Mouse (Mus musculus) cortical plate, adult 2 months (tissue): ENCODE measurements around the gene Fam174a. TPM values are rescaled to one million over a fixed set of nuclear protein-coding genes. Genes with fewer than 3 reads are reported as not detected.

Source experiments
- H3K27ac ChIP-seq: fragments of 200-500 bp; 2 replicates; pipeline ENCODE4 v1.5.1; 2012; ENCODE audit warnings: low read length, control low read depth, inconsistent platforms; ENCODE audit not compliant: insufficient read depth
- H3K4me1 ChIP-seq: fragments of 200-500 bp; 2 replicates; pipeline ENCODE4 v1.6.1; 2011; ENCODE audit warnings: low read length; ENCODE audit not compliant: control insufficient read depth, insufficient read depth
- H3K4me3 ChIP-seq: fragments of 200-500 bp; 2 replicates; pipeline ENCODE4 v1.5.1; 2011; ENCODE audit warnings: mild to moderate bottlenecking, low read length, control low read depth; ENCODE audit not compliant: insufficient read depth
- CTCF ChIP-seq: fragments of 200-500 bp; IDR thresholded peaks from 2 replicates; pipeline ENCODE4 v1.5.1; 2011; ENCODE audit warnings: mild to moderate bottlenecking, control low read depth, low read length; ENCODE audit not compliant: insufficient read depth; ENCODE audit errors: extremely low read depth
- POLR2A ChIP-seq: fragments of 200-500 bp; IDR thresholded peaks from 2 replicates; pipeline ENCODE4 v1.6.1; 2011; ENCODE audit warnings: mild to moderate bottlenecking, low read length, control low read depth; ENCODE audit not compliant: insufficient read depth; ENCODE audit errors: extremely low read depth
- polyA plus RNA-seq: library from polyadenylated mRNA; depleted of rRNA; stranded (reverse); fragments of >200 nt; gene quantifications from 2 replicates; pipeline ENCODE4 v1.2.3, GENCODE M21; 2012; rRNA removed

Fam174a gene
- polyA plus RNA-seq: 44.9 and 47.6 TPM in 2 replicates

- Histone ChIP-seq H3K4me3 (peak within 1 kb of the TSS; percentile 62), H3K27ac (peak within 1 kb of the TSS; percentile 96), H3K4me1 (peaks cover 5% of the 10 kb centered on the region; the same call in 1 of the 2 replicates)
- TF ChIP-seq CTCF: no peak
- peak; percentile 84 for TF ChIP-seq POLR2A
These were observed at the start of gene Fam174a for GRCm38 (mm10) chr1:95313393-95314228. Fam174a (plus strand) TSS chr1:95313623.

DNA sequence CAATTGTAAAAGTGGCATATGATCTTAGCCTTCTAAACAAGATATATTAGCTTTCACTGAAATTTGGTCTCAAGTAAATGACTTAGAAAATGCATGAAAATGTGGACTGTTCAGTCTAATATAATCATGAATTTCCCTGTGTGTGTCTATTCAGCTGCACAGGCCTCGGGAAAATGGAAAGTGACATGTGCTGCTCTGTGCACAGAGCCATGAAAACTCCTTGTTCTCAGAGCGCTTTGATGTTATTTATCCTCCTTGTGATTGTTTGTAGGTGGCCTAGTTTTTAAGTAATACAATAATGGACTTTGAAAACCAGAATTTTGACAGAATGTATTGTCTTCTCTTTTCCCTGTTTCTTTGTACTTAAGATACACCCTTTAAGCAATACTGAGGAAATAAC is 49.6 kb upstream of the Fam174a start:
- no peak for TF ChIP-seq CTCF
- TF ChIP-seq POLR2A: no peak
- Histone ChIP-seq H3K4me3 (no peak overlapping the region), H3K27ac (no peak overlapping the region), H3K4me1 (no peaks in the 10 kb centered on the region; the same call in 1 of the 2 replicates)

GRCm38 (mm10) chr1:95267950-95268724 is 45.3 kb upstream of the Fam174a start:
- Histone ChIP-seq H3K27ac (peak overlapping the region; percentile 12; the same call in 1 of the 2 replicates), H3K4me3 (peak overlapping the region; percentile 12; the same call in 1 of the 2 replicates), H3K4me1 (no peaks in the 10 kb centered on the region; the same call in 1 of the 2 replicates)
- TF ChIP-seq POLR2A: no peak
- no peak for TF ChIP-seq CTCF

DNA sequence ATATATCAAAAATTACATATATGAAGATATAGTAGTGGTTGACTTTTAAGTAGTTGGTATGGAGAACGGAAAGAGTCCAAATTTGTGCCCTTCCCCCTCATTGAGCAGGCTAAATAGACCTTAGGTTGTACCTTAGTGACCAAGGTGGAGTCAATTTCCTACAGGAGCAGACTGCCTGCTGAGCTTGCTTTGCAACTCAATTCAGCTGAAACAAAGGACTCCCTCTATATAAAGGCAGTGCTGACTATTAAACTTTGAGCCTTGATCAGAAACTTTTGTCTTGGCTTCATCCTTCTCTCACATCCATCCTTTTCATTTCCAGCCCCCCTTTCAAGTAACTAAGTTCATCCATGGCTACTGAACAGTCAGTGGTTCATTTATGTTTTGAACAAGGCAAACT is 40.1 kb upstream of the Fam174a start:
- no peak overlapping the region for H3K27ac ChIP-seq
- no peak overlapping the region for H3K4me3 ChIP-seq
- H3K4me1 ChIP-seq: no peaks in the 10 kb centered on the region
- TF ChIP-seq POLR2A (no peak), CTCF (no peak)

GRCm38 (mm10) chr1:95308324-95308723 is 5.1 kb upstream of the Fam174a start:
- H3K4me3 ChIP-seq: no peak overlapping the region
- no peaks in the 10 kb centered on the region for H3K4me1 ChIP-seq
- TF ChIP-seq POLR2A (no peak), CTCF (no peak)
- H3K27ac ChIP-seq: no peak overlapping the region

- TF ChIP-seq POLR2A (no peak), CTCF (no peak)
These were observed 769 bp downstream of the Fam174a start for GRCm38 (mm10) chr1:95314229-95314555.

DNA sequence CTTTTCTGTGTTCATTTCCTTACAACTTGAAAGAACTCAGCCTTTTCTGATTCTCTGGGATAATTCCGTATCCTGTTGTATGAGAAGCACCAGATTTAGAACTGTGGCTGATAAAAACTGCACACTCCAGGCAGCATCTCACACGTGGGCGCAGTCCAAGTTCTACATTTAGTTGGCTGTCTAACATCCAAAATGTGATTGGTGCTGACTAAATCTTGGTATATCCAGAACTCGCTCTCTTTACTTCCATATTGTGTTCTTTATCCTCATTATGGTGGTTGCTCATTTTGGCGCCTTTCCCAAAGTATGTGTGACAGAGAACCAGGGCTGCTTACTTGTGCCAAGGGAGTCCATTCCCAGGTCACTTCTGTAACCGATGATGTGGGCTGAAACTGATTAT is 2.6 kb downstream of the Fam174a start:
- TF ChIP-seq POLR2A (no peak), CTCF (no peak)
- H3K27ac ChIP-seq: no peak overlapping the region
- H3K4me1 ChIP-seq: peaks cover 5% of the 10 kb centered on the region; the same call in 1 of the 2 replicates
- no peak overlapping the region; the same call in 1 of the 2 replicates for H3K4me3 ChIP-seq

More at GRCm38 (mm10) chr1:95314229-95314555, 769 bp downstream of the Fam174a start:
- Histone ChIP-seq H3K4me1 (peaks cover 5% of the 10 kb centered on the region; the same call in 1 of the 2 replicates), H3K4me3 (peak overlapping the region; percentile 62), H3K27ac (peak overlapping the region; percentile 96)

- H3K4me3 ChIP-seq: no peak overlapping the region
- TF ChIP-seq POLR2A: no peak
- TF ChIP-seq CTCF: no peak
- H3K27ac ChIP-seq: no peak overlapping the region
- no peaks in the 10 kb centered on the region for H3K4me1 ChIP-seq
These were observed 8.8 kb downstream of the Fam174a start for GRCm38 (mm10) chr1:95322219-95322618.

GRCm38 (mm10) chr1:95323004-95323403 is 9.6 kb downstream of the Fam174a start:
- Histone ChIP-seq H3K27ac (no peak overlapping the region), H3K4me3 (no peak overlapping the region), H3K4me1 (no peaks in the 10 kb centered on the region)
- no peak for TF ChIP-seq POLR2A
- TF ChIP-seq CTCF: no peak

- H3K27ac ChIP-seq: no peak overlapping the region
- no peaks in the 10 kb centered on the region for H3K4me1 ChIP-seq
- no peak overlapping the region for H3K4me3 ChIP-seq
- TF ChIP-seq CTCF: no peak
- TF ChIP-seq POLR2A: no peak
These were observed 13.4 kb downstream of the Fam174a start for GRCm38 (mm10) chr1:95326856-95327255.
